Mouse (Mus musculus): ENCODE data around the gene Cox17. TPM values are rescaled to one million over a fixed set of nuclear protein-coding genes. Genes with fewer than 3 reads are reported as not detected.
"Not testable (repeated sequence)": the region's sequence is repeated elsewhere in the genome, so short reads cannot be mapped to it uniquely, and the experiment has no call there.

The Cox17 gene
- polyA plus RNA-seq, 1 experiment from 2014 or later: 256 TPM

DNA sequence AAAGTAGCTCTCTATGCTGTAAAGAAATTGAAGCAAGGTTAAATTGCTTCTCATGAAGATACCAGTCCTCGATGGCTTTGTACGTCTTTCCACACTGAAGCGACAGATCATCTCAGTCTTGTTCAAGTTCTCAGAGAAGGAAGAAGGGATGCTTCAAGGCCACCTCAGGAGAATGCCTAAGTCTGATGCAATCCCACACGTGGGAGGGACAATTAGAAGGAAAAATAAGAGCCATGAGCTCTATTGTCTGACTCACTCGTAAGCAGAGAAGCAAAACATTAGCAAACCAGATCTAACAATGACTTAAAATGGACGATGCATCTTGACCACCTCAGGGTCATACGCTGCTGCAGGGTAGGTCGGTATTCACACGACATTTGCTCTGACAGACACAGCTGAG, 28.3 kb upstream of the Cox17 start:
- H3K36me3 ChIP-seq (ENCODE audit: control insufficient read depth, insufficient read depth): no peaks in the 10 kb centered on the region
- H3K4me1 ChIP-seq (ENCODE audit: control insufficient read depth, insufficient read depth, low read length): no peaks in the 10 kb centered on the region
- H3K4me2 ChIP-seq (ENCODE audit: low read depth, low read length): no peak overlapping the region
- 70% methylated on average over 9 of the region's 9 CpGs for WGBS
- H3K4me3 ChIP-seq (ENCODE audit: low read length): no peak overlapping the region
- H3K27me3 ChIP-seq (ENCODE audit: control insufficient read depth, insufficient read depth, low read length): no peaks in the 10 kb centered on the region
- H3K9me3 ChIP-seq (replicated peaks; ENCODE audit: control insufficient read depth, low read length): no peaks in the 10 kb centered on the region
- no peak overlapping the region for H3K9ac ChIP-seq (ENCODE audit: low read length)
- no peak overlapping the region for H3K27ac ChIP-seq (ENCODE audit: low read length)
- no peak for ATAC-seq (replicated peaks; ENCODE audit: extremely low read depth, insufficient read depth, low FRiP score)

DNA sequence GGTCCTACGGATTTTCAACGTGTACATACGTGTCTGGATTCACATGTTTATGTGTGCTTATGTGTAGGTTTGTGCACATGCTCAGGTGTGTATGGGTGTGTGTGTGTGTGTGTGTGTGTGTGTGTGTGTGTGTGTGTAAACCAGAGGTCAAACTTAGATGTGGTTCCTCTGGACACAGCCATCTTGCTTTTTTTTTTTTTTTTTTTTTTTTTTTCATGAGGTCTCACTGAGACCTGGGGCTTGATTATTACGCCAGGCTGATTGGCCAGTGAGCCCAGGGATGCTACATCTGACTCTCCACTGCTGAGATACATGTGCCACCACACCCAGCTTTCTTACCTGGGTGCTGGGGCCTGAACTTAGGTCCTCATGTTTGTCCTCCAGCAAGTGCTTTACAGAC, 27.7 kb upstream of the Cox17 start:
- no peaks in the 10 kb centered on the region for H3K36me3 ChIP-seq (ENCODE audit: control insufficient read depth, insufficient read depth)
- H3K4me2 ChIP-seq (ENCODE audit: low read depth, low read length): no peak overlapping the region
- no peak overlapping the region for H3K9ac ChIP-seq (ENCODE audit: low read length)
- no peak overlapping the region for H3K4me3 ChIP-seq (ENCODE audit: low read length)
- ATAC-seq (replicated peaks; ENCODE audit: extremely low read depth, insufficient read depth, low FRiP score): no peak
- no peaks in the 10 kb centered on the region for H3K9me3 ChIP-seq (replicated peaks; ENCODE audit: control insufficient read depth, low read length)
- 83% methylated on average over 4 of the region's 4 CpGs for WGBS
- no peaks in the 10 kb centered on the region for H3K27me3 ChIP-seq (ENCODE audit: control insufficient read depth, insufficient read depth, low read length)
- H3K27ac ChIP-seq (ENCODE audit: low read length): no peak overlapping the region
- no peaks in the 10 kb centered on the region for H3K4me1 ChIP-seq (ENCODE audit: control insufficient read depth, insufficient read depth, low read length)

- Histone ChIP-seq H3K27ac (ENCODE audit: low read length) (no peak overlapping the region), H3K9me3 (replicated peaks; ENCODE audit: control insufficient read depth, low read length) (no peaks in the 10 kb centered on the region), H3K4me2 (ENCODE audit: low read depth, low read length) (peak overlapping the region; percentile 40), H3K27me3 (ENCODE audit: control insufficient read depth, insufficient read depth, low read length) (no peaks in the 10 kb centered on the region), H3K4me3 (ENCODE audit: low read length) (peak overlapping the region; percentile 11), H3K4me1 (ENCODE audit: control insufficient read depth, insufficient read depth, low read length) (no peaks in the 10 kb centered on the region), H3K36me3 (ENCODE audit: control insufficient read depth, insufficient read depth) (no peaks in the 10 kb centered on the region), H3K9ac (ENCODE audit: low read length) (no peak overlapping the region)
- whole genome bisulfite sequencing: 28% methylated on average over 17 of the region's 17 CpGs
- no peak for ATAC-seq (replicated peaks; ENCODE audit: extremely low read depth, insufficient read depth, low FRiP score)
Measured at GRCm38 (mm10) chr16:38321452-38321935, 25.3 kb upstream of the Cox17 start.

GRCm38 (mm10) chr16:38324311-38324710, 22.5 kb upstream of the Cox17 start:
- Histone ChIP-seq H3K36me3 (ENCODE audit: control insufficient read depth, insufficient read depth) (no peaks in the 10 kb centered on the region), H3K9ac (ENCODE audit: low read length) (no peak overlapping the region), H3K4me1 (ENCODE audit: control insufficient read depth, insufficient read depth, low read length) (no peaks in the 10 kb centered on the region), H3K27ac (ENCODE audit: low read length) (no peak overlapping the region), H3K9me3 (replicated peaks; ENCODE audit: control insufficient read depth, low read length) (no peaks in the 10 kb centered on the region), H3K4me3 (ENCODE audit: low read length) (no peak overlapping the region), H3K27me3 (ENCODE audit: control insufficient read depth, insufficient read depth, low read length) (no peaks in the 10 kb centered on the region), H3K4me2 (ENCODE audit: low read depth, low read length) (no peak overlapping the region)
- no peak for ATAC-seq (replicated peaks; ENCODE audit: extremely low read depth, insufficient read depth, low FRiP score)
- WGBS: 88% methylated on average over 15 of the region's 15 CpGs

DNA sequence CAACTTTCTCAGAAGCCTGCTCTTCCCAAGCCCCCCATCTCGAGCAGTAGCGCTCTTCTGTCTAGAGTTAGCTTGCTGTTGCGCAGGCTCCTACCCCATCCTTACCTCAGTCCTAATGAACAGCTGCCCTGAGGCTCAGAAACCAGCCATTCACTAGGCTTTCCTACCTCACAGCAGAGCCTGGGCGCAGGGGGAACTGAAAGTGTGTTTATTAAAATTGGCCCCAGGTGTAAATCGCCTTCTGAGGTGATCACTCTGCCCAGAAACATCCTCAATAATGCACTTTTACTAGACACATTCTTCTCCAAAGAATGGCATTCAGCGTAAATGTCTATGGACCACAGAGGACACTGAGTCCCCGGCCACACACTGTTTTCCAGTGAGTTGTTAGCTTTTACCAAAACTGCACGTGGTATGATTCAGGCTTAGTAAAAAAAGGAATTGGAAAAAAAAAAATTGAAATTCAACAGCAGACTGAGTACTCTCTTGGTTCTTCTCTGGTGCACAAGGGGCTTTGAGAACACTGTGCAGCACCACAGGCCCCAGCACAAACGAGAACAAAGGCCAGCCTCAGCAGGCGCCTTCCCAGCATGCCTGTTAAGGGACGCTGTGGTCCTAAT, 19.9 kb upstream of the Cox17 start:
- no peaks in the 10 kb centered on the region for H3K9me3 ChIP-seq (replicated peaks; ENCODE audit: control insufficient read depth, low read length)
- no peak for ATAC-seq (replicated peaks; ENCODE audit: extremely low read depth, insufficient read depth, low FRiP score)
- H3K27ac ChIP-seq (ENCODE audit: low read length): no peak overlapping the region
- H3K4me1 ChIP-seq (ENCODE audit: control insufficient read depth, insufficient read depth, low read length): no peaks in the 10 kb centered on the region
- H3K36me3 ChIP-seq (ENCODE audit: control insufficient read depth, insufficient read depth): no peaks in the 10 kb centered on the region
- H3K9ac ChIP-seq (ENCODE audit: low read length): no peak overlapping the region
- WGBS: 83% methylated on average over 11 of the region's 11 CpGs
- H3K4me2 ChIP-seq (ENCODE audit: low read depth, low read length): no peak overlapping the region
- no peak overlapping the region for H3K4me3 ChIP-seq (ENCODE audit: low read length)
- H3K27me3 ChIP-seq (ENCODE audit: control insufficient read depth, insufficient read depth, low read length): no peaks in the 10 kb centered on the region

DNA sequence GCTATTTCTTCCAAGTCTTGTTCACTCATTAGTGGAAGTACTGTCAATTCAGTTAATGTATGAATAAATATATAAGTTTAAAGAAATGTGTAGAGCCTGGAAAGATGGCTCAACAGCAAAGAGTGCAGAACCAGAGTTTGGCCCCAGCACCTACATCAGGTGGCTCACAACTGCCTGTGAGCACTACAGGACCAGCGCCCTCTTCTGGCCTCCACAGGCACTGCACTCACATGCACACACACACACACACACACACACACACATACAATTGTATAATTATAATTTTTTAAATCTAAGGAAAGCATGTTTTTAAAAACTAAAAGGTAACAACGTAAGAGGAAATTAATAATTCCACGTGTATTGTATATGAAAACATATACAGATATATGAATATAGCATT, 17.5 kb upstream of the Cox17 start:
- 88% methylated on average over 3 of the region's 3 CpGs for WGBS
- Histone ChIP-seq H3K9me3 (replicated peaks; ENCODE audit: control insufficient read depth, low read length) (no peaks in the 10 kb centered on the region), H3K9ac (ENCODE audit: low read length) (no peak overlapping the region), H3K4me1 (ENCODE audit: control insufficient read depth, insufficient read depth, low read length) (no peaks in the 10 kb centered on the region), H3K27ac (ENCODE audit: low read length) (no peak overlapping the region), H3K27me3 (ENCODE audit: control insufficient read depth, insufficient read depth, low read length) (no peaks in the 10 kb centered on the region), H3K4me2 (ENCODE audit: low read depth, low read length) (no peak overlapping the region), H3K36me3 (ENCODE audit: control insufficient read depth, insufficient read depth) (no peaks in the 10 kb centered on the region), H3K4me3 (ENCODE audit: low read length) (no peak overlapping the region)
- no peak for ATAC-seq (replicated peaks; ENCODE audit: extremely low read depth, insufficient read depth, low FRiP score)

GRCm38 (mm10) chr16:38334431-38334830, 12.4 kb upstream of the Cox17 start:
- H3K27ac ChIP-seq (ENCODE audit: low read length): no peak overlapping the region
- H3K27me3 ChIP-seq (ENCODE audit: control insufficient read depth, insufficient read depth, low read length): no peaks in the 10 kb centered on the region
- no peaks in the 10 kb centered on the region for H3K36me3 ChIP-seq (ENCODE audit: control insufficient read depth, insufficient read depth)
- H3K4me3 ChIP-seq (ENCODE audit: low read length): no peak overlapping the region
- ATAC-seq (replicated peaks; ENCODE audit: extremely low read depth, insufficient read depth, low FRiP score): no peak
- no peak overlapping the region for H3K9ac ChIP-seq (ENCODE audit: low read length)
- no peak overlapping the region for H3K4me2 ChIP-seq (ENCODE audit: low read depth, low read length)
- 48% methylated on average over 6 of the region's 6 CpGs for WGBS
- no peaks in the 10 kb centered on the region for H3K9me3 ChIP-seq (replicated peaks; ENCODE audit: control insufficient read depth, low read length)
- no peaks in the 10 kb centered on the region for H3K4me1 ChIP-seq (ENCODE audit: control insufficient read depth, insufficient read depth, low read length)

DNA sequence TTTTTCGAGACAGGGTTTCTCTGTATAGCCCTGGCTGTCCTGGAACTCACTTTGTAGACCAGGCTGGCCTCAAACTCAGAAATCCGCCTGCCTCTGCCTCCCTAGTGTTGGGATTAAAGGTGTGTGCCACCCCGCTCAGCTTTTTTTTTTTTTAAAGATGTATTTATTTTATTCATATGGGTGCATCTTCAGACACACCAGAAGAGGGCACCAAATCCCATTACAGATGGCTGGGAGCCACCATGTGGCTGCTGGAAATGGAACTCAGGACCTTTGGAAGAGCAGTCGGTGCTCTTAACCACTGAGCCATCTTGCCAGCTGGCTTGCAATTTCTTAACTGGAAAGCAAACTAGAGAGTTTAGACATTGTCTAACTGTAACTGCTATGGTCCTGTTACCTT, 8.7 kb upstream of the Cox17 start:
- not testable (repeated sequence) for H3K9me3 ChIP-seq (replicated peaks; ENCODE audit: control insufficient read depth, low read length); H3K4me2 ChIP-seq (ENCODE audit: low read depth, low read length); ATAC-seq (replicated peaks; ENCODE audit: extremely low read depth, insufficient read depth, low FRiP score); H3K27me3 ChIP-seq (ENCODE audit: control insufficient read depth, insufficient read depth, low read length); H3K36me3 ChIP-seq (ENCODE audit: control insufficient read depth, insufficient read depth); H3K4me3 ChIP-seq (ENCODE audit: low read length); H3K4me1 ChIP-seq (ENCODE audit: control insufficient read depth, insufficient read depth, low read length); H3K9ac ChIP-seq (ENCODE audit: low read length); H3K27ac ChIP-seq (ENCODE audit: low read length)
- 85% methylated on average over 4 of the region's 4 CpGs for WGBS

DNA sequence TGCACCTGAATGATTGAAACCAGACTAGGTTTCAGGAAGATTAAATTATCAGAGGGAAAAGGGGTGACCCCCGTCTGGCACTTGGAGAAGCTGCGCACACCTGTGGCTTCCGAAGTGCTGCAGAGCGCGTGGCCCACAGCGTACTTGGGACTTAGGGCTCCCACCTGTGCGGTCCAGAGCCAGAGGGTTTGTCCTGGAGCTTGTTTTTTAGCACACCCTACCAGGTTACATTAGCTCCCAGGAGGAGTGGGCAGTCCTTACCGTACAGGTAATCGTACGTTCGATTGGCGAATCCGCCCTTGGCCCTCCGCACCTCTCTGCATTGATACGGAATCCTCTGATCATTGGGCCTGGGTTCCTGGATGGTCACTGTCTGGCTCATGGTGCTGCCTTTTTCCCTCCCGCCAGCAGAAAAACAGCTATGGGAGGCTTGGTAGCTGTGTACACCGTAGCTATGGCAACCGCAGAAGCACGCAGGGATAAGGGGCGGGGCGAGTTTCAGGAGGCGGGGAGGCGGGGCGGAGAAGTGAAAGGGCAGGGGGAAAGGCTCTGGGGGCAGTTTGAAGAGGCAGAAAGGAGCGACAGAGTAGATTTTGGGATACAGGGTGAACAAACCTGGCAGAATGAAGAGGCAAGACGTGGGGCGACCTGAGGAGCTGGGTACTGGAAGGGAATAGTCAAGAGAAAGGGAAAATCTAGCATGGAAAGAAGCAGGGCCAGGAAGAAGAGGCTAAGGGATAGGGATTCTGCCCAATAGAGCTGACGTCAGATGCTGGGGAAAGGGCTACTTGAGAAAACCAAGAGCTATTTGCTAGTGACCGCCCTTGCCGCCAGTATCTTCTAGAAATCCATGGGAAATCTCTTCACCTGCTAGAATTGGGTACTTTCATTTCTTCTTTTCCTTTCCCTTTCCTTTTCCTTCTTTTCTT, 5.1 kb upstream of the Cox17 start, which contains the start of gene Maats1:
Gene Maats1, minus strand, starts transcription at position 748 of the 929 bp plus-strand sequence.
- peak; percentile 72 for ATAC-seq (replicated peaks; ENCODE audit: extremely low read depth, insufficient read depth, low FRiP score)
- H3K36me3 ChIP-seq (ENCODE audit: control insufficient read depth, insufficient read depth): no peaks in the 10 kb centered on the region
- peak within 1 kb of the TSS; percentile 35 for H3K4me3 ChIP-seq (ENCODE audit: low read length)
- WGBS: 14% methylated on average over 30 of the region's 30 CpGs
- peak within 1 kb of the TSS; percentile 60 for H3K9ac ChIP-seq (ENCODE audit: low read length)
- H3K4me2 ChIP-seq (ENCODE audit: low read depth, low read length): peak within 1 kb of the TSS; percentile 75
- peaks cover 4% of the 10 kb centered on the region for H3K9me3 ChIP-seq (replicated peaks; ENCODE audit: control insufficient read depth, low read length)
- no peaks in the 10 kb centered on the region for H3K27me3 ChIP-seq (ENCODE audit: control insufficient read depth, insufficient read depth, low read length)
- H3K27ac ChIP-seq (ENCODE audit: low read length): no peak within 1 kb of the TSS
- H3K4me1 ChIP-seq (ENCODE audit: control insufficient read depth, insufficient read depth, low read length): peaks cover 15% of the 10 kb centered on the region

All from heart, embryonic 16.5 days (tissue).